Mouse (Mus musculus) liver, adult 2 months (tissue): ENCODE results near the gene Igf1r. TPM values are rescaled to one million over a fixed set of nuclear protein-coding genes. Genes with fewer than 3 reads are reported as not detected.
A peak's percentile ranks its signal among the peaks of the same experiment; 100 is the strongest.

Source experiments
- DNase-seq: peaks from one replicate; pipeline ENCODE4 v3.0.0-alpha.2; 2011; ENCODE audit warnings: low read depth, low spot score; ENCODE audit errors: extremely low read depth
- H3K27ac ChIP-seq: fragments of 200-500 bp; replicated peaks from 2 replicates; pipeline ENCODE4 v1.5.1; 2012; ENCODE audit warnings: low read depth, mild to moderate bottlenecking, control low read depth, inconsistent platforms, low read length; ENCODE audit not compliant: insufficient read depth
- H3K27me3 ChIP-seq: fragments of 200-500 bp; 2 replicates; pipeline ENCODE4 v1.6.1; 2012; ENCODE audit warnings: mild to moderate bottlenecking, moderate library complexity, low read length, inconsistent platforms; ENCODE audit not compliant: control insufficient read depth, insufficient read depth
- H3K36me3 ChIP-seq: fragments of 200-500 bp; 2 replicates; pipeline ENCODE4 v1.6.1; 2012; ENCODE audit warnings: low read length, inconsistent platforms; ENCODE audit not compliant: control insufficient read depth, insufficient read depth
- H3K4me1 ChIP-seq: fragments of 200-500 bp; 2 replicates; pipeline ENCODE4 v1.6.1; 2011; ENCODE audit warnings: low read length; ENCODE audit not compliant: control insufficient read depth, insufficient read depth
- H3K4me3 ChIP-seq: fragments of 200-500 bp; 2 replicates; pipeline ENCODE4 v1.5.1; 2011; ENCODE audit warnings: low read depth, mild to moderate bottlenecking, control low read depth, low read length, moderate library complexity; ENCODE audit not compliant: insufficient read depth
- H3K79me2 ChIP-seq: fragments of 200-500 bp; 2 replicates; pipeline ENCODE4 v1.6.1; 2012; ENCODE audit warnings: inconsistent platforms, mild to moderate bottlenecking, low read length, moderate library complexity; ENCODE audit not compliant: control insufficient read depth, insufficient read depth
- H3K9ac ChIP-seq: fragments of 200-500 bp; 2 replicates; pipeline ENCODE4 v1.6.1; 2012; ENCODE audit warnings: low read depth, mild to moderate bottlenecking, control low read depth, inconsistent platforms, low read length
- CTCF ChIP-seq: fragments of 200-500 bp; IDR thresholded peaks from 2 replicates; pipeline ENCODE4 v1.5.1; 2011; ENCODE audit warnings: low read depth, low read length, control low read depth
- POLR2A ChIP-seq: fragments of 200-500 bp; IDR thresholded peaks from 2 replicates; pipeline ENCODE4 v1.6.1; 2011; ENCODE audit warnings: low read length, control low read depth; ENCODE audit not compliant: insufficient read depth; ENCODE audit errors: extremely low read depth
- WGBS: fragments of 180-500 bp; shearing (Covaris S2); methylation state at CpG from one replicate; pipeline ENCODE4 v1.1.7; 2018; 5-methylcytosine and 5-hydroxymethylcytosine counted together
- polyA plus RNA-seq: library from polyadenylated mRNA; depleted of rRNA; stranded (reverse); fragments of >200 nt; gene quantifications from 2 replicates; pipeline ENCODE4 v1.2.3, GENCODE M21; 2012
- total RNA-seq: library from RNA; depleted of rRNA; stranded (reverse); fragments of >200 nt; gene quantifications from 2 replicates; pipeline ENCODE4 v1.2.3, GENCODE M21; 2014

Igf1r gene
- total and polyA plus RNA-seq, 2 experiments: 0.50 to 1.2 TPM

DNA sequence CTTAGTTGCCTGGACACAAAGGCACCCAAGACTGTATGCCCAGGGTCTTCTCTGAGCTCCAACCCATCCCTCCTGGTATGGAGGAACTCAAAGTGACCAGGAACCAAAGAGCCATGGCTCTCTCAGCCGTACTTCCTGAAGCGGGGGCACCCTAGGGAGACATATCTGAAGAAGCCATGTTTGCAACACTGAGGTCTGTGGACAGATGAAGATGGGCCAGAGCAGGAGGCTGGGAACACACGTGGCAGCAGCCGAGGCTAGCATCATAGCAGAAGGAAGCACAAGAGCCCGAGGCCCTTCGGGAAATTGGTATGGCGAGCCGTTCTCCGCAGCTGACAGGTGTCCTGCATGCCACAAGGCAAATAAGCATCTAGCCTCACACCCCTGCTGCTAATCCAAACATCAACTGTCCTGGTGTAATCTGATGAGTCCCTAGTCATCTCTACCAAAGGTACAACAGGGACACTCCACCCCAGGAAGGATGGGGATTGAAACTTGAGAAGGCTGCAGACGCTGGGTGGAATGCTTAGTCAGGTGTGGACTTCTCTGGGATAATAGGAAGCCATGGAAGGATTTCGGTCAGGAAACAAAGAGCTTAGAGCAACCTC, 286.7 kb downstream of the Igf1r start:
- Histone ChIP-seq H3K4me1 (no peaks in the 10 kb centered on the region), H3K79me2 (no peaks in the 10 kb centered on the region), H3K27ac (no peak overlapping the region), H3K4me3 (no peak overlapping the region), H3K27me3 (no peaks in the 10 kb centered on the region), H3K36me3 (no peaks in the 10 kb centered on the region), H3K9ac (no peak overlapping the region)
- no peak for TF ChIP-seq POLR2A
- no peak for TF ChIP-seq CTCF
- DNase-seq: no peak
- 71% methylated on average over 11 of the region's 11 CpGs for WGBS

DNA sequence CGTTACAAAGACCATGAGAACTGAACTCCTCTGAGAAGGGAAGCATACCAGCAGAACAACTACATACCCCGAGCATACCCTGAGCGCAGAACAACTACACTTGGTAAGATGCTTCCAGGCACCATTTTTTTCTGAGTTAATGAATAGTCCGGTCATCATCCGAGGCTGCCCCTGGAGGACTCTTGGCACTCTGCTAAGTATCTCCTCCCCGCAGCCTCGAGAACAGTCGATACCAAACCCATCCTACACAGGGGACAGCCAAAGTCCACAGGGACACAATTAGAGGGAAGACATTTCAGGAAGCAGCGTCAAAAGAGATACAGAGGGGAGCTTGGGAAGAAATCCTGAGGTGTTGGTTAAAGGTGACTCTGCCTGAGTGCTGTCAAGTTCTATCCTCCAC, 288.6 kb downstream of the Igf1r start:
- no peak for TF ChIP-seq CTCF
- H3K79me2 ChIP-seq: no peaks in the 10 kb centered on the region
- peak; percentile 30 for DNase-seq

DNA sequence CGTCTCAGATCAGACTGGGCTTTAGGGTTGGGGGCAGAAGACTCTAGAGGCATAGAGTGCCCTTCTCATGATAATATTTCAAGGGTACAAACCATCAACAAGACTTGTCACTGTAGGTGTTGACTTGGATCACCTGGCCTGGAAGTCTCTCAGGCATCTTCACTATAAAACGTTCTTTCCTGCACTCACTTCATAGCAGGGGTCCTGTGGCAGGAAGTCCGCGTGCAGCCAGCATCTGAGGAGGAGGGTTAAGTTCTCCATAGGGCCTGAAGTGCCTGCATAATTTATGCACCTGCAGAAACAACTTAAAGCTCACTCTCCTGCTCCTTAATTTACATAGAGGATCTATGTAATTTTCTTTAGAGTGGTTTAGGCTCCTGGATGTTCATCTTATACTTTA, 293.1 kb downstream of the Igf1r start:
- no peaks in the 10 kb centered on the region for H3K36me3 ChIP-seq
- no peak overlapping the region for H3K27ac ChIP-seq
- DNase-seq: no peak
- no peak overlapping the region for H3K9ac ChIP-seq
- TF ChIP-seq CTCF: no peak
- H3K4me3 ChIP-seq: no peak overlapping the region
- WGBS: 66% methylated on average over 4 of the region's 4 CpGs
- no peaks in the 10 kb centered on the region for H3K27me3 ChIP-seq
- H3K79me2 ChIP-seq: no peaks in the 10 kb centered on the region
- no peaks in the 10 kb centered on the region for H3K4me1 ChIP-seq

More for the DNA sequence above, 288.6 kb downstream of the Igf1r start:
- 72% methylated on average over 9 of the region's 9 CpGs for WGBS
- H3K36me3 ChIP-seq: no peaks in the 10 kb centered on the region
- no peak overlapping the region for H3K9ac ChIP-seq
- no peak overlapping the region for H3K4me3 ChIP-seq
- no peaks in the 10 kb centered on the region for H3K4me1 ChIP-seq
- no peak overlapping the region for H3K27ac ChIP-seq
- no peaks in the 10 kb centered on the region for H3K27me3 ChIP-seq

DNA sequence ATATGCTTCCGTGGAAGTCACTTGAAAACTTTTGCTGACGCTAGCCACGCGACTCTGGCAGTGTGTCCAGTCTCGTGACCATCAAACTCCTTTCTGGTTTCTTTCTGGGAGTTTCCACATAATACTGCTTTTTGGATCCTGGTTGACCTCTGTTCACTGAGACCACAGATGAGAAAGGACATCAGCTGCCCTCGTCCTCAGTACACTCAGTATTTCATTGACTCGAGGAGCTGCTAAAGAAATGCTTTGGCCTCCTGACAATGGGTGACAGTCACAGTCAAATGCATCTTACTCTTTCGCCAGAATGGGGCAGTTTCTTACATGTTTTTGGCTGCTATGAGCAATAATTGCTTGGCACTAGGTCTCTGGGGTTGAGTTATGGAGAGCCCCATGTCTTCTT, 293.6 kb downstream of the Igf1r start:
- Histone ChIP-seq H3K4me3 (no peak overlapping the region), H3K4me1 (no peaks in the 10 kb centered on the region), H3K9ac (no peak overlapping the region), H3K36me3 (no peaks in the 10 kb centered on the region), H3K27me3 (no peaks in the 10 kb centered on the region), H3K27ac (no peak overlapping the region), H3K79me2 (no peaks in the 10 kb centered on the region)
- TF ChIP-seq POLR2A: no peak
- no peak for TF ChIP-seq CTCF
- DNase-seq: no peak
- WGBS: 93% methylated on average over 8 of the region's 8 CpGs

DNA sequence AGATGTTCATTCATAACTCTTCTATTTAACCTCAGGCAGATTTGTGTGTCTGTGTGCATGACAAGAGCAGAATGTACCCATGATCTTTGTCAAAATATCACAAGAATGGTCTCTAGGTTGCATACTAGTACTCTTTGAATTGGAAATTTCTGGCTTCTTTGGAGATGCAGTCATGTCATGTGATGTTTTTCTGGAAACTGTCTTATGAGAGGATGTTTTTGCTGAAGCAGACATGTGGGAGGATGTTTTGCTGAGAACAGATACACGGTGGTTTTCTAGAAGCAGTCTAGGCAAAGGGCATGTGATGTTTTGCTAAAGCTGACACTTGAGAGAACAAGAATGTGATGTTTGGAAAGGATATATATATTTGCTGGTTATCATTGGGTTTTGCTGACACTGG, 297.8 kb downstream of the Igf1r start:
- Histone ChIP-seq H3K27me3 (no peaks in the 10 kb centered on the region), H3K36me3 (no peaks in the 10 kb centered on the region), H3K79me2 (no peaks in the 10 kb centered on the region), H3K27ac (no peak overlapping the region), H3K4me1 (no peaks in the 10 kb centered on the region), H3K9ac (no peak overlapping the region), H3K4me3 (no peak overlapping the region)
- WGBS: 76% methylated on average over 1 of the region's 1 CpGs
- DNase-seq: no peak
- TF ChIP-seq POLR2A: no peak
- no peak for TF ChIP-seq CTCF

DNA sequence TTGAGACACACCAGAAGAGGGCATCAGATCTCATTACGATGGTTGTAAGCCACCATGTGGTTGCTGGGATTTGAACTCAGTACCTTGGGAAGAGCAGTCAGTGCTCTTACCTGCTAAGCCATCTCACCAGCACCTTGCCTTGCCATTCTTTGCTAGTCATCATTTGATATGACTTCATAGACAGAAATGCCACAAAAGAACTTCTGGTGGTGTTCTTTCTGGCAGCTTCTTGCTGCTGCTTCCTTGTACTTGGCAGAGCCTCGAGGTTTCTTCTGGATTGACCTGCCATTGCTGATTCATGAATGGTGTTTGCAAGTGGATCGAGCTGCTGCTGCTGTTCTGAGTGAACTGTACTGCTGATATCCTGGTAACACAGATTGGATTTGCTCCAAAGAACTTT, 298.3 kb downstream of the Igf1r start:
- Histone ChIP-seq H3K36me3 (no peaks in the 10 kb centered on the region), H3K4me3 (no peak overlapping the region), H3K4me1 (no peaks in the 10 kb centered on the region), H3K9ac (no peak overlapping the region), H3K27me3 (no peaks in the 10 kb centered on the region), H3K79me2 (no peaks in the 10 kb centered on the region), H3K27ac (no peak overlapping the region)
- no peak for TF ChIP-seq CTCF
- DNase-seq: no peak
- WGBS: 86% methylated on average over 3 of the region's 3 CpGs
